Mouse (Mus musculus): Measurements from ENCODE around the gene Tex14. TPM values are rescaled to one million over a fixed set of nuclear protein-coding genes. Genes with fewer than 3 reads are reported as not detected.
"Not testable (repeated sequence)": the region's sequence is repeated elsewhere in the genome, so short reads cannot be mapped to it uniquely, and the experiment has no call there.

Tex14 gene
- total and polyA plus RNA-seq, 2 experiments from 2014 or later, result 0.73 to 3.4 TPM

GRCm38 (mm10) chr11:87432933-87433669 lies 28.2 kb downstream of the Tex14 start:
- no peak for ATAC-seq

GRCm38 (mm10) chr11:87435107-87435506 lies 30.2 kb downstream of the Tex14 start:
- not testable (repeated sequence) for ATAC-seq; H3K27me3 ChIP-seq (ENCODE audit: insufficient read depth, low read length); H3K4me2 ChIP-seq (ENCODE audit: low read depth, low read length); H3K9me3 ChIP-seq (ENCODE audit: low read length); H3K27ac ChIP-seq; H3K4me1 ChIP-seq (ENCODE audit: insufficient read depth, low read length); H3K4me3 ChIP-seq (ENCODE audit: low read length); H3K9ac ChIP-seq (replicated peaks; ENCODE audit: low read length); H3K36me3 ChIP-seq (ENCODE audit: insufficient read depth, low read length); DNase-seq (ENCODE audit: low spot score)
- WGBS, result 96% methylated on average over 2 of the region's 2 CpGs

More at GRCm38 (mm10) chr11:87432933-87433669, 28.2 kb downstream of the Tex14 start:
- no peak for DNase-seq (ENCODE audit: low spot score)
- Histone ChIP-seq H3K9me3 (ENCODE audit: low read length) (no peaks in the 10 kb centered on the region), H3K4me1 (ENCODE audit: insufficient read depth, low read length) (no peaks in the 10 kb centered on the region), H3K9ac (replicated peaks; ENCODE audit: low read length) (no peak overlapping the region), H3K27me3 (ENCODE audit: insufficient read depth, low read length) (no peaks in the 10 kb centered on the region), H3K4me3 (ENCODE audit: low read length) (no peak overlapping the region), H3K4me2 (ENCODE audit: low read depth, low read length) (no peak overlapping the region), H3K27ac (no peak overlapping the region), H3K36me3 (ENCODE audit: insufficient read depth, low read length) (no peaks in the 10 kb centered on the region)
- 54% methylated on average over 6 of the region's 6 CpGs for WGBS
- no peak for TF ChIP-seq CTCF (IDR thresholded peaks at IDR 0.05; ENCODE audit: low read depth)

- H3K9ac ChIP-seq (replicated peaks; ENCODE audit: low read length), result no peak overlapping the region
- no peak overlapping the region for H3K4me2 ChIP-seq (ENCODE audit: low read depth, low read length)
- H3K4me1 ChIP-seq (ENCODE audit: insufficient read depth, low read length), result no peaks in the 10 kb centered on the region
- no peaks in the 10 kb centered on the region for H3K27me3 ChIP-seq (ENCODE audit: insufficient read depth, low read length)
- ATAC-seq (no peak), DNase-seq (ENCODE audit: low spot score) (peak; percentile 21)
- H3K27ac ChIP-seq, result no peak overlapping the region
- H3K9me3 ChIP-seq (ENCODE audit: low read length), result no peaks in the 10 kb centered on the region
- peak; percentile 39 for TF ChIP-seq CTCF (IDR thresholded peaks at IDR 0.05; ENCODE audit: low read depth)
- 73% methylated on average over 5 of the region's 5 CpGs for WGBS
- H3K4me3 ChIP-seq (ENCODE audit: low read length), result no peak overlapping the region
- H3K36me3 ChIP-seq (ENCODE audit: insufficient read depth, low read length), result no peaks in the 10 kb centered on the region
Observed at GRCm38 (mm10) chr11:87436326-87437232, 31.7 kb downstream of the Tex14 start.

- H3K36me3 ChIP-seq (ENCODE audit: insufficient read depth, low read length), result no peaks in the 10 kb centered on the region
- WGBS, result 88% methylated on average over 10 of the region's 10 CpGs
- H3K27me3 ChIP-seq (ENCODE audit: insufficient read depth, low read length), result no peaks in the 10 kb centered on the region
- ATAC-seq (no peak), DNase-seq (ENCODE audit: low spot score) (no peak)
- H3K27ac ChIP-seq, result no peak overlapping the region
- H3K9me3 ChIP-seq (ENCODE audit: low read length), result no peaks in the 10 kb centered on the region
- no peak overlapping the region for H3K9ac ChIP-seq (replicated peaks; ENCODE audit: low read length)
- TF ChIP-seq CTCF (IDR thresholded peaks at IDR 0.05; ENCODE audit: low read depth), result no peak
- no peak overlapping the region for H3K4me3 ChIP-seq (ENCODE audit: low read length)
- no peaks in the 10 kb centered on the region for H3K4me1 ChIP-seq (ENCODE audit: insufficient read depth, low read length)
- no peak overlapping the region for H3K4me2 ChIP-seq (ENCODE audit: low read depth, low read length)
Observed at GRCm38 (mm10) chr11:87439796-87440420, 35.0 kb downstream of the Tex14 start.

GRCm38 (mm10) chr11:87442643-87443372 lies 37.9 kb downstream of the Tex14 start:
- ATAC-seq (peak; percentile 98), DNase-seq (ENCODE audit: low spot score) (peak; percentile 81)
- peak overlapping the region; percentile 74 for H3K27ac ChIP-seq
- H3K4me2 ChIP-seq (ENCODE audit: low read depth, low read length), result peak overlapping the region; percentile 47
- WGBS, result under 1% methylated on average over 30 of the region's 62 CpGs
- H3K9me3 ChIP-seq (ENCODE audit: low read length); H3K27me3 ChIP-seq (ENCODE audit: insufficient read depth, low read length); H3K36me3 ChIP-seq (ENCODE audit: insufficient read depth, low read length); H3K4me1 ChIP-seq (ENCODE audit: insufficient read depth, low read length); H3K9ac ChIP-seq (replicated peaks; ENCODE audit: low read length): not testable (repeated sequence)
- TF ChIP-seq CTCF (IDR thresholded peaks at IDR 0.05; ENCODE audit: low read depth), result 0 out of 2 replicates have a peak, but pooled peaks have one; percentile 9
- H3K4me3 ChIP-seq (ENCODE audit: low read length), result peak overlapping the region; percentile 18; the same call in 1 of the 2 replicates

- no peak for ATAC-seq
- DNase-seq (ENCODE audit: low spot score), result peak; percentile 80
- no peaks in the 10 kb centered on the region for H3K27me3 ChIP-seq (ENCODE audit: insufficient read depth, low read length)
- H3K27ac ChIP-seq, result peak overlapping the region; percentile 56
- TF ChIP-seq CTCF (IDR thresholded peaks at IDR 0.05; ENCODE audit: low read depth), result no peak
- no peak overlapping the region for H3K4me2 ChIP-seq (ENCODE audit: low read depth, low read length)
- WGBS, result 0% methylated on average over 5 of the region's 5 CpGs
- no peak overlapping the region for H3K9ac ChIP-seq (replicated peaks; ENCODE audit: low read length)
- H3K4me3 ChIP-seq (ENCODE audit: low read length), result no peak overlapping the region
- H3K36me3 ChIP-seq (ENCODE audit: insufficient read depth, low read length), result no peaks in the 10 kb centered on the region
- no peaks in the 10 kb centered on the region for H3K4me1 ChIP-seq (ENCODE audit: insufficient read depth, low read length)
- H3K9me3 ChIP-seq (ENCODE audit: low read length), result no peaks in the 10 kb centered on the region
Observed at GRCm38 (mm10) chr11:87443373-87443883, 38.6 kb downstream of the Tex14 start.

GRCm38 (mm10) chr11:87444056-87444455 lies 39.2 kb downstream of the Tex14 start:
- DNase-seq (ENCODE audit: low spot score), result not testable (repeated sequence)

More at GRCm38 (mm10) chr11:87444056-87444455, 39.2 kb downstream of the Tex14 start:
- H3K9ac ChIP-seq (replicated peaks; ENCODE audit: low read length); ATAC-seq; H3K27me3 ChIP-seq (ENCODE audit: insufficient read depth, low read length); H3K9me3 ChIP-seq (ENCODE audit: low read length); H3K4me1 ChIP-seq (ENCODE audit: insufficient read depth, low read length); H3K4me2 ChIP-seq (ENCODE audit: low read depth, low read length); H3K4me3 ChIP-seq (ENCODE audit: low read length); H3K27ac ChIP-seq; H3K36me3 ChIP-seq (ENCODE audit: insufficient read depth, low read length): not testable (repeated sequence)
- 78% methylated on average over 10 of the region's 10 CpGs for whole genome bisulfite sequencing

Measured in hindbrain, postnatal 0 days (tissue).